Mouse (Mus musculus) left cerebral cortex, adult 18-20 months (tissue): Measurements from ENCODE around the gene Adora3. TPM values are rescaled to one million over a fixed set of nuclear protein-coding genes. Genes with fewer than 3 reads are reported as not detected.

Experiments
- DNase-seq, 2 experiments: peaks; one replicate each; pipeline ENCODE4 v3.0.0; 2021 to 2022; ENCODE audit warnings: low spot score in 2 of 2, mixed read lengths in 1 of 2
- total RNA-seq, 2 experiments: library from RNA; stranded (reverse); gene quantifications; 2 replicates each; pipeline ENCODE4 v1.2.3; 2021

Gene Adora3
- total RNA-seq, 2 experiments from 2014 or later: 0.98 to 1.1 TPM

DNA sequence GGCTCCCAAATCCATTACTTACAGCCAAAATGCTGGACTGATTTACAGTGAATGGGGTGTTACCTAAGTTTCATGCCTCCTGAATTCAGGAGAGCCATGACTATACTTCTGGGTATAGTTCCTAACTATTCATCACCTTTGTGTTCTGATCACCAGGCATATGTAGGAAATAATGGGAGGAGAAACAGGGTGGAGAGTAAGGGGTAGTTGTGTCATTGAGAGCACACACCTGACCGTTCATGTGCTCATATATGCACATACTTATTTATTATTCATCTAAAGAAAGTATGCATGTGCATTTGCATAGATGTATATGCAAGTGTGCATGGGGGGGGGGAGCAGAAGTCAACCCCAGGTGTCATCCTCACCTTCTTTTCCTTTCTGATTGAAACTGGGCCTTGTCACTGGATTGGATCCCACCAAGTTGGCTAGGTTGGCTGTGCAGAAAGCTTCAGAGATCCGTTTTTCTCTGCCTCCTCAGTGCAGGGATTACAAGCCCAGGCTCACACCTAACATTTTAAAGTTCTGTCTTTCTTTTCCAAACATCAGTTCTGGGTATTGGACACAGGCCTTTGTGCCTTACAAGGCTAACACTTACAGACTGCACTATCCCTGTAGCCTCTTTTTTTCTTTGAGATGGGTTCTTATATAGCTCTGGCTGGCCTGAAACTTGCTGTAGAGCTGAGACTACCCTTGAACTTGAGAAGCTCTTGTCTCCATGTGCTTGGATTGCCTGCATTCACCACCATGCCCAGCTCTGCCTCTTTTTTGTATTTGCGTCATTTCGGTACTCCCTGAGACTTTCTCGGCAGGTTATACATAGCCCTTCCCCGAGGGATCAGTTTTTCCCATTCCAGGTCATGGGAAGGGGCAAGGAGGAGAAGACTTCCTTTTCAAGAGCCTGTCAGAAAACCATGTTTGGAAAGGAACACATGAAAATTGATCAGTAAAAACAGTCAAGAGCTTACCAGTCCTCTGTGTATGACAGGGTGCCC lies 3.1 kb downstream of the Adora3 start:
- DNase-seq: no peak

DNA sequence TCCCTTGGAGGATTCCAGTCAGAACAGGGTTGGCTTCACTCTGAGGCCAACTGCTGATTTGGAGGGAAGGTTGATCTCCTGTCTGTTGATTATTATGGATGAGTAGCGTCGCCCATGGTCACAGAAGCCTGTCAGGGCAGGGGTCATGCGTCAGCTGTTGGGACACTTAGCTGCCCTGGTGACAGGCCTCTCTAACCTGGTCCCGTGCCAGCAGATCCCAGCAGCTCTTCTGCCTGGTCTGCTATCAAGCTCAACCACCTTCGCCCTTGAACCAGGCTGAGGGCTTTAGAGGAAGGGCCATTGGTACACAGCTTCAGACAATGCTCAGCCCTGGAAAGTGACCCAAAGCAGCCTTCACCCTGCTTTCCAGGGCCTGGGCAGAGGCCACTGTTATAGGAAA lies 5.4 kb downstream of the Adora3 start:
- no peak for DNase-seq

GRCm38 (mm10) chr3:105877252-105877803 lies 6.7 kb downstream of the Adora3 start:
- no peak for DNase-seq

DNA sequence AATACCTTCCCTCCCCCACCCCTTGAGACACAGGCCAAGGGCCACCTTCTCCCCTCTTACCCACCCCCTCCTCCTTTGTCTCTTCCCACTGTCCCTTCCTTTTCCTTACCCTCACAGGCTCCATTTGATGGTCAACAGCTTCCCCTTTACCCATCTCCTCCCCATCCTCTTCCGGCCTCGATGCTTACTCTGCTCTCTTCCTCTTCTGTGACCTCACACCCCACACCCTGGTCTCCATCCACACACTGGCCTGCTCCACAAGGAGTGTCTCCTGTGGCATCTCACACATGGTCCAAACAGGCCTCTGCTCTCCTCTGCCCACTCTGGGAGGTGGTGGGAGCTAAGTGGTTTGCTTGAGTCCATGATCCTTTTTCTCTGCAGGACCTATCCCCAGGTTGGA lies 7.3 kb downstream of the Adora3 start:
- DNase-seq: no peak

- no peak for DNase-seq
These were observed 8.1 kb downstream of the Adora3 start for GRCm38 (mm10) chr3:105878751-105879150.

DNA sequence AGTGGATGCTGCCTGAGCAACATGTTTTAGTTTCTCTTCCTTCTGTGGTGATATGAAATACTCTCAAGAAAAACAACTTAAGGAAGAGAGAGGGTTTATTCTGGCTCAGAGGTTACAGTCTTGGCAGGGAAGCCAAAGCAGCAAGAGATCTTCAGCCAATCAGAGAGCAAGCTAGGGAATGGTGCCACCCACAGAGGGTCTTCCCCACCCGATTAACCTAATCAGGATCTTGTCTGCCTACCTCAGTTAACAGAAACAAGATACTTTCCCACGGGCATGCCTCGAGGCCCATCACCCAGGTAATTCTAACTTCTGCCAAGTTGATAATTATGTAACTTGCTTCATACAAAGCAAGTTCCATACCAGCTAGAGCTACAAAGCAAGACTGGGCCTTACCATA lies 9.8 kb downstream of the Adora3 start:
- DNase-seq: no peak

DNA sequence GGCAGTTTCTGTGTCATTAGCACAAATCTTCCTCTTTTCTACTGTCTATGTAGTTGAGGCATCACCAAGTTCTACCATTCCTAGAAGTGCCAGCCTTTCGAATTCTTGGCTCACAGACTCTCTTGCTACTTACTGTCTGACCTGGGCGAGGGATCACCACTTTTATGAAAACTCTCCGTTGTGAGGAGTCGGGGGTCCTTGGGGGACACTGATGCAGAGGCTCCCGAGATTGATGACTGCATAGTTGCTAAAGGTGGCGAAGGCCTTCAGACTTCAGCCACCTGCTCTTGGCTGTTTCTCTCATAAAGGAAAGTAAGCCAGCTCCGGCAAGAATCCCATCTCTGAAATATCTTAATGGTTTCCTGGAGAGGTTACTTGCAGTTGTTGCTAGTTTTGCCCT lies 11.4 kb downstream of the Adora3 start:
- no peak for DNase-seq

DNA sequence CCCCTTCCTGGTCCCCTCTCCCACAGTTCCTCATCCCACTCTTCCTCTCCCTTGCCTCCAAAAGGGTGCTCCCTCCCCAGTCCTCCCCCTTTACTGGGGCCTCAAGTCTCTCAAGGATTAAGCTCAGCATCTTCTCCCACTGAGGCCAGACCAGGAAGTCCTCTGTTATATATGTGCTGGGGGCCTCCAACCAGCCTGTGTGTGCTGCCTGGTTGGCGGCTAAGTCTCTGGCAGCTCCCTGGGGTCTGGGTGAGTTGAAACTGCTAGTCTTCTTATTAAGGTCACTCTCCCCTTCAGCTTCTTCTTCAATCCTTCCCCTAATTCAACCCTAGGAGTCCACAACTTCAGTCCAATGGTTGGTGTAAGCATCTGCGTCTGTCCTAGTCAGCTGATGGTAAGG lies 12.5 kb downstream of the Adora3 start:
- DNase-seq: no peak

DNA sequence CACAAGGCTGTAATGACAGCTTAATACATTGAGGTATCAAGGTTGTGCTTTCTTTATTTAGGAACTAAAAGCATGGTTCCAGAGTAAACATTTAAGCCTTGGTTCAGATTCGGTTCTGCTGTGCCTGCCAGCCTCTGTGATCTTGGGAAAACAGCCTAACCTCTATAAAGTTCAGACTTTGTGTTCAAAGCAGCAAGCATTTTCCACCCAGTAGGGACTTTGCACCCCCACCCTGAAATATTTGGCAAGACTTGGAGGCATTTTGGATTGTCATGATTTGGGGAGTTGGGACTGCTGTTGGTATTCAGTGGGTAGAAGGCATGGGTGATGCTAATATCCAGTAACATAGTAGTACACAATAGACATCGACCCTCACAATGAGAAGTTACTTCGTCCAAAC lies 18.3 kb downstream of the Adora3 start:
- no peak for DNase-seq

DNA sequence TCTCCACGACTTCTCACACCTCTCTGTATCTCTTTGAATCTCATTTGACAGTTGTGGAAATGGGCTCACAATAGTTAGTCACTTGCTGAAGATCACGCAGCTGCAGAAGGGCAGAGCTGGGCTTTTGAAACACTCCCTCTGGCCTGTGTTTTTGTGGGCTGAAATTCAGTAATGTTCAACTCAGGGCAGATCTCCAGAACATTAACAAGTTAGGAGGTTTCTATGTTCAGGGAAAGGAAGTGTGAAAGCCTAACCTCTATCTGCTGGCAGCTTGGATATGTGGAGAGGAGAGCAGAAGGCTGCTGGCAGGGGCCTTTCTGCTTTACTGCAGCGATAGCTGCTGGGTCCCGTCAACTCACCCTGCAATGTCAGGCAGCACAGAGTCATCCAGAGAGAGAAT lies 19.6 kb downstream of the Adora3 start:
- no peak for DNase-seq

- no peak for DNase-seq
These were observed 20.5 kb downstream of the Adora3 start for GRCm38 (mm10) chr3:105891141-105891540.

DNA sequence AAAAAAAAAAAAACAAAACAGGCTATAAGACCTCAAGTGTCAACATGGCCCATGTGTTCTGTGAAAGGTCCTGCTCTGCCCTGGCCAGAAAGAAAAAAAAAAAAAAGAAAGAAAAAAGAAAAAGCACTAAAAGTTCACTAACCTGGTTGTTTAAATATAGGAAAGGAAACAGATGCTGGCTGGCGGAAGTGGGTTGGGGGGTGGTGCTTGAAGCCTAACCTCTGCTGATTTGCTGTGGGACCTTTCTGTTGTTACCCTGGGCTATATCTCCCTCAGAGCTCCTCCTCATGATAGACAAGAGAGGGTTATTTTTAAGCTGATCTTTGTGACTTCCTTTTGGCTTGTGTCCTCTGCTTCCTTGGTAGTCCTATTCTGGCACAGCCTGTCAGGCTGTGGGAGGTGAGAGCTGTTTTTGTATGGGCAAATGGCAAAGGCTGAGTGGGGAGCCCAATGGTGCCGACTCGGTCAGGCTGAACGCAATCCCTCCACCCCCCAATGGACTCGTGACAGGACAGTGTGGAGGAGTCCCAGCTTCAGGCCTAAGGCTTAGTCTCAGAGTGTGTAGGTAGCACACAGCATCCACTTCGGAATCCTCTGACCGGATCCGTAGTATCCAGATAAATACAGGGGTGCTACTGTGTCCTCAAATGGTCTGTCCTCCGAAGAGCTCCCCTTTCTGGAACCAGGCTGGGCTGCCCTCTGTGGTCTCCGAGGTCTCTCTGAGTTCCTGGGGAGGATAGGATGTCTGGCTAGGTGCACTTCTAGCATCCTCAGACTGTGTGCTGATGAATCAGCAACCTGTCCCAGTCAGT lies 21.3 kb downstream of the Adora3 start:
- peak in 1 of 2 experiments; percentile 37 for DNase-seq

DNA sequence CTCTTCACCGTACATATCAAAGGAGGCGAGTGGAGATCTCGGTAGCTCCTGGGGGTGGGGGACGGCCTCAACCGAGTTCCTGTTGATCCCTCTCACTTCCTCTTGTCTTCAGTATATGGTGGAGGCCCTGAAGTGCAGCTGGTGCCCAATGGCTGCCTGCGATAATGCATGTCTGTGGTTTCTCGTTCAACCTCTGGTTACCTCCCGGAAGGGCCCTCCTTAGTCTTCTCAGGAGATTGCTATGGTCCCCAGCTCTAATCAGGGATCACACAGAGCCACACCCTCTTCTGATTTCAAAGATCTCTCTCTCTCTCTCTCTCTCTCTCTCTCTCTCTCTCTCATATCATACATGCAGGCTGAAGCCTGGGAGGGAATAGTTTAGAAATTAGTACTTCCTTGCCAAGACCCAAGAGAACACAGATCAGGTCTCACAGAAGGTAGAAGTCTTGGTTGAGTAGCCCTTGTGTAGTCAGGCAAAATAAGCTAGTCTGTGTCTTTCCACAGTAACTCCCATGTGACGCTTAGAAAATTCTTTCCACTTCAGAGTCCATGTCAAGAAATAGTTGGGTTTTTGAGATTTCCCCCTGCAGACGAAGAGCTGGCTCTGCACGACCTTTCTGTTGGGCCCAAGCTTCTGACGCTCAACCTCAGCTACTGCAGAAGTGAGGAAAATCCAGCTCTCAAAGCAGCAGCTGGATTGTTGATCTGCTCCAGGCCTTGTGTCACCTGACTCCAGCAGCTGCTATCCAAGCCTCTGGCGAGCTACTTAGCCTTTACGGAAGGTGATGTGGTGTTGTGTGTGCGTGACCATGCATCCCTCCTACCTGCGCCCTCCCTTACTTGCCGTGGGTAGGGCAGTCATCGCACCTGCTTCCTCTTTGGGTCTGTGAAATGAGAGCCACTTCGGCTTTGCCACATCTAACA lies 22.2 kb downstream of the Adora3 start:
- no peak for DNase-seq

- DNase-seq: no peak
These were observed 23.3 kb downstream of the Adora3 start for GRCm38 (mm10) chr3:105893941-105894391.

DNA sequence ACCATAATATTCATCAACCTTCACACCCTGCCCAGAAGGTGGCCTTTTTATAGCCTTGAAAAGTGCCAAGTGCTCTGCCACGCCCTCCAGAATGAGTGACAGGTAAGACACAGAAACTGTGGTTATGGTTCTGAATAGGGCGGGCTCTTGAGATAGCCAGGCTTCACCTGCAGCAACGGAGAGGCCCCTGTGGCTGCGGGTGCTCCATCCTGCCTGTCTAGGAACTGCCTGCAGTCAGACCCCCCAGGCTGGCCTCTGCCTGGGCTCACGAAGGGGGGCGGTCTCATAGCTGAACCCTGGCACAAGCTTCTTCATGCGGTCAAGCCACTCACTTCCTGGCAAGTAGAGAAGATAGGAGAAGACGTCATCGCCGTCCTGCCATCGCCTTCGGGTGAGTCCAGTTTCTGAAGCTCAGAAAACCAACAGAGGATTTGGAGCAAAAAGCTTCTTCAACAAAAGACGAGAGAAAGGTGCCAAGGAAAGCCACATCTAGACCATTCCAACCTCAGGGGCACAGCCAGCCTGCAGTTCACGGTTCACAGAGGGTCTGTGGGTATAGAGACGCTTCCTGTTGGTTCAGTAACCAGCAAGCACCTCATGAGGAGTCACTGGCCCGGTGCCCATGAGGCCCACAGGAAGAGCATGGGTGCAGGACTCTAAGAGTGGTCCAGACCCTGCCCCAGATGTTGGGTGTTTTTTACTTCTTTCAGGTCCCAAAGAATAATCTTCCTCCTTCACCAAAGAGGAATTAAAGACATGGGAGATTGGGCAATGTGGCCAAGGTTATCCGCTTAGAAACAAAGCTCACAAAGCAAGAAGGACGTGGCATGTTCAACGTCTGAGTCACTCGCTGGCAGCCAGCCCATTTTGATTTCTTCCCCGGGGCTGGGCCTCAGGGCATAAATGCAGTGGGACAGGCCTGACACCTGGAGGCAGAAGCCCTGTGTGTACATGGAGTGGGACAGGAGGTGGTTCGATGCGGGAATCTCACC lies 24.2 kb downstream of the Adora3 start:
- peak; percentile 36 to 57 for DNase-seq

DNA sequence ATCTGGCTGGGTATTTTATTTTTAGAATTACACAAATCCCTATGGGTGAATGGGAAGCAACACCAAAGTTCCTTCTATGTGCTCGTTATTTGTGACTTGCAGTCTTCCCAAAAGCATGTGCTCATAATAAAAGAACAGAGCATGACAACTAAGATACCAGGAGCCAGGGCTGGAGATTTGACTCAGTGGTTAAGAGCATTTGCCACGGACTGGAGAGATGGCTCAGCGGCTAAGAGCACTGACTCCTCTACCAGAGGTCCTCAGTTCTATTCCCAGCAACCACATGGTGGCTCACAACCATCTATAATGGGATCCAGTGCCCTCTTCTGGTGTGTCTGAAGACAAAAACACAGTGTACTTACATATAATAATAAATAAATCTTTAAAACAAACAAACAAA lies 26.2 kb downstream of the Adora3 start:
- no peak for DNase-seq

- DNase-seq: no peak
These were observed 27.7 kb downstream of the Adora3 start for GRCm38 (mm10) chr3:105898325-105898724.

- DNase-seq: no peak
These were observed 28.2 kb downstream of the Adora3 start for GRCm38 (mm10) chr3:105898861-105899260.

GRCm38 (mm10) chr3:105899394-105900147 lies 28.9 kb downstream of the Adora3 start:
- DNase-seq: peak; percentile 81 to 84
